Comparison of ENCODE assay signal across 18 mouse cellular contexts in genomic region chr9:85342892-85343785, GRCm38 (mm10). TPM values are rescaled to one million over a fixed set of nuclear protein-coding genes. Genes with fewer than 3 reads are reported as not detected.
DNase-seq lines count a peak whose midpoint lies in the region; ATAC-seq and TF ChIP-seq lines count a peak whose summit lies in the region.
"Had no signal": no experiment of that assay in that cellular context is flagged by ENCODE, and none has a peak within 500 bp of the region (broad histone marks: within the 10 kb centered on the region; RNA-seq: fewer than 3 reads in every experiment).

No protein-coding gene starts in this region.

- no peaks in the 10 kb centered on the region for H3K79me2 ChIP-seq in liver, adult 2 months (ENCODE audit: control insufficient read depth, insufficient read depth, low read length)
- H3K79me2 ChIP-seq in myocyte (ENCODE audit: control insufficient read depth, insufficient read depth) = no peaks in the 10 kb centered on the region

- no peaks in the 10 kb centered on the region for H3K36me3 ChIP-seq in liver, adult 2 months (ENCODE audit: control insufficient read depth, insufficient read depth, low read length)
- no peaks in the 10 kb centered on the region for H3K36me3 ChIP-seq in intestine, embryonic 15.5 days
- H3K36me3 ChIP-seq in myocyte (ENCODE audit: control insufficient read depth, insufficient read depth) = no peaks in the 10 kb centered on the region
- H3K36me3 ChIP-seq in forebrain, embryonic 14.5 days (ENCODE audit: control insufficient read depth, insufficient read depth, low read length) = no peaks in the 10 kb centered on the region
- H3K36me3 ChIP-seq: embryonic facial prominence, embryonic 10.5 days; lung, embryonic 15.5 days had no signal

- CTCF ChIA-PET in Patski (lab: Charles Lee) = interaction anchor here (0.8 to 1.8 kb wide), 3 partner anchors 14 to 1287 kb away, joined by 3 to 8 read pairs (median 3); no protein-coding TSS in a partner anchor

- peaks cover 6% of the 10 kb centered on the region for H3K4me1 ChIP-seq in liver, adult 2 months (ENCODE audit: control insufficient read depth, insufficient read depth, low read length)
- H3K4me1 ChIP-seq in intestine, embryonic 15.5 days (replicated peaks) = peaks cover 3% of the 10 kb centered on the region; the same call in 1 of the 2 replicates
- H3K4me1 ChIP-seq in forebrain, embryonic 14.5 days (ENCODE audit: control insufficient read depth, insufficient read depth, low read length) = no peaks in the 10 kb centered on the region
- H3K4me1 ChIP-seq: embryonic facial prominence, embryonic 10.5 days had no signal

- peak; percentile 77 for ATAC-seq in Patski
- ATAC-seq in intestine, embryonic 15.5 days = peak; percentile 69
- no peak for ATAC-seq in forebrain, embryonic 14.5 days

- H3K9ac ChIP-seq in liver, adult 2 months (ENCODE audit: low read depth, low read length) = no peak overlapping the region
- H3K9ac ChIP-seq in intestine, embryonic 15.5 days = no peak overlapping the region
- H3K9ac ChIP-seq in forebrain, embryonic 14.5 days (ENCODE audit: low read length) = no peak overlapping the region
- H3K9ac ChIP-seq: hindbrain, embryonic 14.5 days; lung, embryonic 15.5 days had no signal

- no peaks in the 10 kb centered on the region for H3K27me3 ChIP-seq in liver, adult 2 months (ENCODE audit: control insufficient read depth, insufficient read depth, low read length)
- H3K27me3 ChIP-seq in Patski = no peaks in the 10 kb centered on the region
- H3K27me3 ChIP-seq in intestine, embryonic 15.5 days (replicated peaks) = no peaks in the 10 kb centered on the region
- no peaks in the 10 kb centered on the region for H3K27me3 ChIP-seq in myocyte (ENCODE audit: control insufficient read depth, insufficient read depth, insufficient read length)
- H3K27me3 ChIP-seq in forebrain, embryonic 14.5 days (replicated peaks; ENCODE audit: control insufficient read depth, insufficient read depth, low read length) = no peaks in the 10 kb centered on the region
- H3K27me3 ChIP-seq: CH12.LX; lung, embryonic 15.5 days had no signal

- WGBS in liver, adult 2 months = 23% methylated on average over 8 of the region's 8 CpGs
- WGBS in intestine, embryonic 15.5 days = 43% methylated on average over 8 of the region's 8 CpGs
- WGBS in forebrain, embryonic 14.5 days = 86% methylated on average over 8 of the region's 8 CpGs

- no peak overlapping the region for H3K4me2 ChIP-seq in intestine, embryonic 15.5 days (replicated peaks)
- no peak overlapping the region for H3K4me2 ChIP-seq in myocyte (ENCODE audit: low read depth)
- no peak overlapping the region for H3K4me2 ChIP-seq in forebrain, embryonic 14.5 days (ENCODE audit: low read length)
- H3K4me2 ChIP-seq: hindbrain, embryonic 14.5 days; lung, embryonic 15.5 days had no signal

- H3K4me3 ChIP-seq in liver, adult 2 months (ENCODE audit: insufficient read depth, low read depth, low read length) = no peak overlapping the region
- H3K4me3 ChIP-seq in intestine, embryonic 15.5 days (replicated peaks) = no peak overlapping the region
- no peak overlapping the region for H3K4me3 ChIP-seq in myocyte
- no peak overlapping the region for H3K4me3 ChIP-seq in forebrain, embryonic 14.5 days (ENCODE audit: low read depth, low read length)
- H3K4me3 ChIP-seq: embryonic facial prominence, embryonic 10.5 days; lung, embryonic 15.5 days had no signal

- in situ Hi-C loops in Patski (cut with MboI; ENCODE audit: low pct_unique_long_range_greater_than_20kb) = loop anchor here (5.0 to 25.0 kb wide), 2 partner anchors 349 to 981 kb away; no protein-coding TSS in a partner anchor

- H3K9me3 ChIP-seq in intestine, embryonic 15.5 days = no peaks in the 10 kb centered on the region
- no peaks in the 10 kb centered on the region for H3K9me3 ChIP-seq in forebrain, embryonic 14.5 days (replicated peaks; ENCODE audit: control insufficient read depth, low read length)
- H3K9me3 ChIP-seq: embryonic facial prominence, embryonic 10.5 days; lung, embryonic 15.5 days had no signal

- no peak overlapping the region for H3K27ac ChIP-seq in liver, adult 2 months (replicated peaks; ENCODE audit: insufficient read depth, low read depth, low read length)
- no peak overlapping the region for H3K27ac ChIP-seq in intestine, embryonic 15.5 days
- no peak overlapping the region for H3K27ac ChIP-seq in forebrain, embryonic 14.5 days (ENCODE audit: low read depth, low read length)
- H3K27ac ChIP-seq: embryonic facial prominence, embryonic 10.5 days; hindbrain, embryonic 14.5 days; lung, embryonic 15.5 days had no signal

- POLR2A ChIA-PET in Patski (lab: Charles Lee) = no interaction called here

- no peak overlapping the region for H3ac ChIP-seq in myocyte (ENCODE audit: control insufficient read depth, insufficient read length)

- peak; percentile 28 for DNase-seq in liver, adult 2 months (ENCODE audit: extremely low read depth, low read depth, low spot score)
- no peak for DNase-seq in liver
- peak; percentile 75 for DNase-seq in Patski (ENCODE audit: low read depth, low spot score)
- DNase-seq in gastrocnemius, postnatal 10 days = no peak
- DNase-seq in forebrain, embryonic 14.5 days (ENCODE audit: low spot score) = no peak
- DNase-seq: cerebellum, adult 9-10 months; right cerebral cortex, postnatal 25 days had no signal

- no peak for TF ChIP-seq POLR2A in liver, adult 2 months (IDR thresholded peaks at IDR 0.05; ENCODE audit: extremely low read depth, insufficient read depth, low read length)
- no peak for TF ChIP-seq POLR2A in myocyte (IDR thresholded peaks at IDR 0.05; ENCODE audit: insufficient read length, low read depth)

- TF ChIP-seq CTCF in liver, adult 2 months (IDR thresholded peaks at IDR 0.05; ENCODE audit: low read depth, low read length) = no peak
- TF ChIP-seq CTCF in Patski (IDR thresholded peaks at IDR 0.05) = no peak

TF ChIP-seq in myocyte, 11 proteins besides CTCF, POLR2A, EP300 and RAD21:
- TF ChIP-seq REST (IDR thresholded peaks at IDR 0.05; ENCODE audit: insufficient read depth, insufficient read length) (no peak), CEBPB (IDR thresholded peaks at IDR 0.05; ENCODE audit: insufficient read depth, poor library complexity, severe bottlenecking) (0 out of 2 replicates have a peak, but pooled peaks have one; percentile 16)

RNA-seq across cellular contexts. Expression of gene Tent5a, which starts 16.0 kb away (rescaled TPM):
- 7.6 and 9.1 TPM in 2 replicates for total RNA-seq in liver, adult 2 months (2014; rRNA removed)
- 2.3 and 3.0 TPM in 2 replicates for polyA plus RNA-seq in liver, adult 2 months (2012; rRNA removed)
- polyA plus RNA-seq in Patski (2021) (1.5 TPM), myocyte (2012; fragmentation: generic; extraction: Trizol) (0.78 TPM)
- polyA plus RNA-seq in intestine, embryonic 15.5 days (2015; fragmentation: Nextera tagmentation; extraction: Ambion mirVana) = 15.5 and 16.4 TPM in 2 replicates
- 10 to 100 TPM in 1 of 2 experiments, 1 to 10 TPM in 1; 9.1 to 14.9 TPM for total RNA-seq in gastrocnemius, postnatal 10 days (2021)
- polyA plus RNA-seq in forebrain, embryonic 14.5 days (2014; fragmentation: Nextera tagmentation; extraction: Ambion mirVana) = 2.5 TPM in 2 replicates

RNA-seq across cellular contexts. Expression of gene Gm11114, which starts 30.6 kb away (rescaled TPM):
- not detected in 2 replicates for total RNA-seq in liver, adult 2 months (2014; rRNA removed)
- not detected in 2 replicates for polyA plus RNA-seq in liver, adult 2 months (2012; rRNA removed)
- polyA plus RNA-seq in Patski (2021) (not detected), myocyte (2012; fragmentation: generic; extraction: Trizol) (not detected)
- polyA plus RNA-seq in intestine, embryonic 15.5 days (2015; fragmentation: Nextera tagmentation; extraction: Ambion mirVana) = not detected in 2 replicates
- total RNA-seq in gastrocnemius, postnatal 10 days (2021) = not detected
- polyA plus RNA-seq in forebrain, embryonic 14.5 days (2014; fragmentation: Nextera tagmentation; extraction: Ambion mirVana) = not detected in 2 replicates
- total RNA-seq: CH12.LX; layer of hippocampus, adult 8-10 months; left cerebral cortex, postnatal 36 days had no signal
- polyA plus RNA-seq: brain, embryonic 14.5 days; embryonic facial prominence, embryonic 10.5 days; heart, embryonic 14.5 days; hindbrain, embryonic 14.5 days; kidney, embryonic 14.5 days; lung, embryonic 15.5 days had no signal

Comparison
In these comparisons a context has a peak if more than half of its experiments do, and no peak if none do; other contexts are left out.
1. DNase-seq: peak in liver, adult 2 months (single experiment) and Patski (single experiment); none in liver (single experiment), gastrocnemius, postnatal 10 days (single experiment) and forebrain, embryonic 14.5 days (single experiment).